Mouse (Mus musculus): ENCODE data around the gene Gm45208. TPM values are rescaled to one million over a fixed set of nuclear protein-coding genes. Genes with fewer than 3 reads are reported as not detected.
"Not testable (repeated sequence)": the region's sequence is repeated elsewhere in the genome, so short reads cannot be mapped to it uniquely, and the experiment has no call there.

Gm45208 gene
- total RNA-seq (2021): not detected

DNA sequence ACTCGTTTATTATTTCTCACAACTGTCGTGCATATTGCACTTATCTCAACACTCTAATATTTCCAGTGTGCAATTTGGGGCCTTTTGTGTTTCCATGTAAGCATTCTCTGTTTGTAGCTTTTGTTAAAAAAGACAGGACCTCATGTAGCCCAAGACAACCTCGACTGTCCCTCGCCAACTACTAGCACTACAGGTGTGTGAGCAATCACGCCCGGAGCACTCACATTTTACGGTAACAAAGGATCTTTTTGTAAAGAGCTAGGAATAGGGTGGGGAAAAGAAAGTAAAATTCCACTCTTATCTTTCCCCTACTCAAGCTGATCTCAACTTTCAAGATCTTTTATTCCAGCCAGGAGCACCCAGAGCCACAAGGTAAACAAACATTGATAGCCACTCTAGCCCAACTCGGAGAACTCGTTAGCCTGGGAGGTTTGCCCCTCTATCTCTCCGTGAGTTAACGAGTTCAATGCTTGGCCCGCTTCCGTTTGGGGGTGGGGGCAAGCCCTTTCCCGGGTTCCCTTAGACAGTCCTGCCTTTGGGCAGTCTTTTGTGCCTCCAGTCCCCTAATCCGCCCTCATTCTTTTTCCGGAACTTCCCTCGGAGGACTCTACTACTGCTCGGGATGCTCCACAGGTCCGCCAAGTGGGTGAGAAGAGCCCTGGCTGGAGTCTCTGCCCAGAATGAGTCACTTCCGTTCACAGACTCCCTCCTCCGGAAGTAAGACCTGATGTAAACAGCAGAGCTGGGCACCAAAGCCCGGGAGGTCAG, at the start of gene Gm45208:
Gm45208 (plus strand) TSS at position 732 of the 768 bp plus-strand sequence.
- intact Hi-C loops (cut with DNase I): no loop called here
- DNase-seq (ENCODE audit: low spot score in 2 of 2): peak; percentile 69 to 78

- DNase-seq (ENCODE audit: low spot score in 2 of 2): no peak
- intact Hi-C loops (cut with DNase I): no loop called here
Observed at GRCm38 (mm10) chrX:7672739-7673138, 49.3 kb upstream of the Gm45208 start.

DNA sequence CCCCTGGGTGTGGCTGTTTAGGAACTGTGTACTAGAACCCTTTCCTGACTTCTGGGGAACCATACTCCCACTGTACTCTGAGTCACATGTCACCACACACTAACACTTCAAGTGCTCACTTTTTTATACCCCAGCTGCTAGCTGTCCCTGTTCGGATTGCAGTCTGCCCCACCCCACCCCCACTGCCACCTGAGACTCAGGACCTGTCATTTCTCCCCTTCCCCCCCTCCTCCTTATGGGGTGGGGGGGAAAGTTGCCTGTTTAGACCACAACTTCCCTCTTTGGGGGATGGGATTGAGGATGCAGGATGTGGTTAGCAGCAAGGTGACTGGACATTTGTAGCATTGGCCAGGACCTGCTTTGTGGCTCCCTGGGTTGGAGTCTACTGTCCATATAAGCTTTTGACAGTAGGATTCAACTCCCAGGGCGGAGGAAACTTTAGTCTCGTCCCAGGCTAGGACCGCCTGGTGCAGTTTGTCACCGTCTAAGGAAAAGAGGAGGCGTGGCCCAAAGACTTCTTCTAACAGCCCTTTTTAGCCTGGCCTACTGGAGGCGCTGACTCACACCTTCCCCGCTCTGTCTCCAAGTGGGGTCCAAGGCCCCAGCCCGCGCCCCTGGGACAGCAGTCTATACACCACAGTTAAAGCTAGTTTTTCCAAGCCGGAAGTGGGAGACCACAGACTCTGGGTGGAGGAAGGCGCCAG, 48.3 kb upstream of the Gm45208 start:
- no peak for DNase-seq (ENCODE audit: low spot score in 2 of 2)
- intact Hi-C loops (cut with DNase I): no loop called here

DNA sequence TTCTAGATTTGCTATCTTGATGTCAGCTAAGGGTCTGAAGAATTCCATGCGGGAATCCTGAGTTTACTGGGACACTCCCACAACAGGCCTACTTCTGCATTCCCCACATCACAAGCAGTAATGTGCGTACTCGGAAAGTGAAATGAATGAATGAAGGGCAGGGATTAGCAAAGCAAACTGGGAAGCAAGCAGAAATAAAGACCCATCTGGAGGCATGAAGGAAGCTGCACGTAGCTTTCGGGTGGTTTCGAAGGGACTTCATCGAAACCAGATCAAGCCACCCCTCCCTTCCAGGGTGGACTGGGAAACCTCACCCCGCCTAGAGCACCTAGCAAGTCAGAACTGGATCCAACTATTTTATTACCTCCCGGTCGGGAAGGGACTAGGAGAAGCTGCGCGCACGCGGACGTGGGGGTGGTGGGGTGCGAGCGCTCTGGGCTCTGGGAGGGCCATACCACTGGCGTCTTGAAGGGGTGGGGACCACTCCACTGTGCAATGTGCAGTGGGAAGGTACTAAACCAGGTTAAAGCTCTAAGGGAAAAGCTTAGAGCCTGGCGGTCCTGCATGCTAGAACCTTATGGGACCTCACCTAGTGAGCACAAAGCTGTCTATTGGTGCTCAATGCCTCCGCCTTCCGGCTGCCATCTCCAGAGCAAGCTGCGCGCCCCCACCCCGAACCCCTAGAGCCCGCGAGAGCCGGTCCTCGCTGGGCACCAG, 47.6 kb upstream of the Gm45208 start:
- peak; percentile 27 for DNase-seq (ENCODE audit: low spot score in 2 of 2)
- intact Hi-C loops (cut with DNase I): no loop called here

GRCm38 (mm10) chrX:7675001-7675380, 47.1 kb upstream of the Gm45208 start:
- DNase-seq (ENCODE audit: low spot score in 2 of 2): no peak
- intact Hi-C loops (cut with DNase I): no loop called here

DNA sequence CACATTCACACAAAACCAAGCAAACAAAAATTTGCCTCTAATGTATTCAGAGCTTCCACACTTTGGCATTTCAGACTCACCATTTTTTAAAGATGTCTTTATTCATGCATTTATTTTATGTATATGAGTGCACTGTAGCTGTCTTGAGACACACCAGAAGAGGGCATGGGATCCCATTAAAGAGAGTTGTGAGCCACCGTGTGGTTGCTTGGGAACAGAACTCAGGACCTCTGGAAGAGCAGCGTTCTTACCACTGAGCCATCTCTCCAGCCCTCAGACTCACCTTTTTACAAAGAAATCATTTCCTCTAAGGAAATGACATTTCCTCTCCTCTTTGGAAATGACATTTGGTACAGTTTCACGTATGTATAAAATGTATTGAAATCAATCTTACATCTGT, 43.1 kb upstream of the Gm45208 start:
- intact Hi-C loops (cut with DNase I): no loop called here
- DNase-seq (ENCODE audit: low spot score in 2 of 2): no peak

GRCm38 (mm10) chrX:7679405-7680056, 42.5 kb upstream of the Gm45208 start:
- intact Hi-C loops (cut with DNase I): no loop called here
- peak; percentile 82 to 83 for DNase-seq (ENCODE audit: low spot score in 2 of 2)

DNA sequence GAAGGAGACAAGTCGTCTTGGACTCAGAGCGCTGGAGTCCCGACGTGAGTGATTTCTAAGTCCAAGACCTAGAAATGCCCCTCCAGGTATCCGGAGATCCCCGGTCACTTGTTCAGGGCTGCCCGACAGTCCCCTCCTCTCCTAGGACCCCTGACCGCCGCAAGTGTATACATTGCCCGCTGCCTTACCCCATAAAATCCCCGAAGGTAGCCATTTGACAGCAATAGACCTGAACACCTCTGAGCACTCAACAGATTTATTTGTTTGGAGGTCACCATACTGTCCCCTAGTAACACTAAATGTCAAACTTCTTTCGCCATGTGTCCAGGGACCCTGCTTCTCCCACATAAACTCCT, 42.0 kb upstream of the Gm45208 start:
- DNase-seq (ENCODE audit: low spot score in 2 of 2): no peak
- intact Hi-C loops (cut with DNase I): no loop called here

GRCm38 (mm10) chrX:7680864-7681263, 41.2 kb upstream of the Gm45208 start, which contains the start of gene Magix:
Magix (minus strand) TSS chrX:7681251.
- intact Hi-C loops (cut with DNase I): no loop called here
- DNase-seq (ENCODE audit: low spot score in 2 of 2): no peak

DNA sequence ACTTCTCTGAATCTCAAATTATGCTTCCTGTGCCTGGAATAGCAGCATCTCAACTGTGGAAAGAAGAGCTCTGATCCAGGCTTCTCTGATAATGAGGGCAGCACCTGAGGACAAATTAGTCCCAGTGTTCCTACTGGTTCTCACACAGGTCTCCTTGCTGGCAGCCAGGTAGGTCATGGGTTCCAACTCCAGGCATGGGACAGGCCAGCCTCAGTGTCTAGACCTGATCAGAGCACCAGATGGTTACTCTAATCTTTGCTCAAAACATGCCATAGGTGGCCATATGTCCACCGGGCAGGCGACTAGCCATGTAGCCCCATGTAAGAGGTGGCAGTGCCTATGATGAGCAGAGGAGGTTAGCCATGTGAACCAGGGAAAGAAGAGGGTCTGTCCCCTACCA, 33.7 kb upstream of the Gm45208 start:
- intact Hi-C loops (cut with DNase I): no loop called here

DNA sequence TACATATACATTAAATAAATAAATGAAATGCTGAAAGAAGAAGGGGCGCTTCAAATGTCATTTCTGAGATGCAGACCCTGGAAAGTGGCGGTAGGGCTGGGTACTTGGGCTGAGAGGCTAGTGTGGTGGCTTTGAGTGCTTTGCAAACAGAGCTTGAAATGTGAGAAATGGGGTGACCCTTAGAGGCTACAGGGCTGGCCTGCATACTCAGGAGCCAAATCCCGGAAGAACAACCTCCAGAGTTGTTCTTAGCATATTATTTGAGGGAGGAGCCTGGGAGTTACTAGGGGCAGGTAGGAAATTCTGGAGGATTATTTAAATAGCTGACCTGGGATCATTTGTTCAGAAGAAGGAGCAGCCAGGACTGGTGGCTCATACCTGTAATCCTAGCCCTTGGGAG, 31.6 kb upstream of the Gm45208 start:
- intact Hi-C loops (cut with DNase I): loop anchor here (5.0 kb wide), 1 partner anchor 218 kb away; no protein-coding TSS in a partner anchor
- no peak for DNase-seq (ENCODE audit: low spot score in 2 of 2)

More for the DNA sequence above, 33.7 kb upstream of the Gm45208 start:
- DNase-seq (ENCODE audit: low spot score in 2 of 2): no peak

DNA sequence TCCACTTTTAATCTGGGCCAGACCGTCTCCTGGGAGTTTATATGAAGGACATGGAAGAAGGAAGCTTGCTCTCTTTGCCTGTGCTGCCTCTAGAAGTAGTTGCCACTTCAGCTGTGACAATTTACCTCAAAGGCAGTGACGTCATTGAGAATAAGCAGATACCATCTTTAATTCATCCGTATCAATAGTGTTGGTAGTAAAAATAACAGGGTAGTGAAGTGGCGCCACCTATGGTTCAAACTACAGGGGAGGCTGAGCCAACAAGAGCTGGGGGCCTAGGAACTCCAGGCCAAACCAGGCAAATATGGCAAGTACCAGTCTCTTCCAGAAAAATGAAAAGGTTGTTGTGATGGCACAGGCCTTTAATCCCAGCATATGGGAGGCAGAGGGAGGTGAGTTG, 29.2 kb upstream of the Gm45208 start:
- intact Hi-C loops (cut with DNase I): loop anchor here (5.0 kb wide), 1 partner anchor 221 kb away; no protein-coding TSS in a partner anchor
- no peak for DNase-seq (ENCODE audit: low spot score in 2 of 2)

- intact Hi-C loops (cut with DNase I): no loop called here
Observed at GRCm38 (mm10) chrX:7696520-7696919, 25.5 kb upstream of the Gm45208 start.

DNA sequence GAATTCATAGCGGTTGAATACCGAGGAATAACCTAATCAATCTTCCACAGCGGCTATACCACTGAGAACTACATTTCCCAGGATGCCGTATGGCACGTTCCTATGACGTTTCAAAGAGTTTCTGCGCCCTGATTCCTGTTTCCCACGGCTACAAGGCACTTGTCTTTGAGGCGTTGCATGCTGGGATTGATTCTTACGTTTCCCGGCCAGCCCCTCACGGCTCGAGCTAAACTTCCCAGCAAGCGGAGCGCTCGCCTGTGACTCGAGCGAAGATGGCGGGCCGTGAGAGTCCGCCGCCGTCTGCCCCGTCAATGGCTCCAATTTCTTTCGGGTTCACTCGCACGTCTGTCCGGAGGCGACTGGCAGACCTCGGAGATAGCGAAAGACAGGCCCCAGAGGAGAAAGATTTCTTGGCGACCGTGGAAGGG, 25.1 kb upstream of the Gm45208 start, which contains the start of gene Gpkow:
Gpkow (plus strand) TSS at position 178 of the 428 bp plus-strand sequence.
- intact Hi-C loops (cut with DNase I): no loop called here
- DNase-seq (ENCODE audit: low spot score in 2 of 2): peak; percentile 77 to 79

More at GRCm38 (mm10) chrX:7696520-7696919, 25.5 kb upstream of the Gm45208 start:
- DNase-seq (ENCODE audit: low spot score in 2 of 2): no peak

GRCm38 (mm10) chrX:7713764-7714134, 8.3 kb upstream of the Gm45208 start:
- intact Hi-C loops (cut with DNase I): not testable (repeated sequence)

GRCm38 (mm10) chrX:7714135-7714899, 7.7 kb upstream of the Gm45208 start, which contains the start of gene Wdr45:
Wdr45 (plus strand) TSS chrX:7714333.
- intact Hi-C loops (cut with DNase I): not testable (repeated sequence)
- peak; percentile 88 to 91 for DNase-seq (ENCODE audit: low spot score in 2 of 2)

More at GRCm38 (mm10) chrX:7713764-7714134, 8.3 kb upstream of the Gm45208 start:
- not testable (repeated sequence) for DNase-seq (ENCODE audit: low spot score in 2 of 2)

DNA sequence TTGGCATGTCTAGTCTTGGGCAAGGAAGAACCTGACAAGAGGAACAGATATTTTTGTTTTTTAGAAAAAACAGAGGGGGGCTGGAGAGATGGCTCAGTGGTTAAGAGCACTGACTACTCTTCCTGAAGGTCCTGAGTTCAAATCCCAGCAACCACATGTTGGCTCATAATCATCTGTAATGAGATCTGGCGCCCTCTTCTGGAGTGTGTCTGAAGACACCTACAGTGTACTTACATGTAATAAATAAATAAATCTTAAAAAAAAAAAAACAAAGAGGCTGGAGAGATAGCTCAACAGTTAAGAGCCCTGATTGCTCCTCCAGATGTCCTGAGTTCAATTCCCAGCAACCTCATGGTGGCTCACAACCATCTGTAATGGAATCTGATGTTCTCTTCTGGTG, 6.0 kb upstream of the Gm45208 start:
- intact Hi-C loops (cut with DNase I); DNase-seq (ENCODE audit: low spot score in 2 of 2): not testable (repeated sequence)

DNA sequence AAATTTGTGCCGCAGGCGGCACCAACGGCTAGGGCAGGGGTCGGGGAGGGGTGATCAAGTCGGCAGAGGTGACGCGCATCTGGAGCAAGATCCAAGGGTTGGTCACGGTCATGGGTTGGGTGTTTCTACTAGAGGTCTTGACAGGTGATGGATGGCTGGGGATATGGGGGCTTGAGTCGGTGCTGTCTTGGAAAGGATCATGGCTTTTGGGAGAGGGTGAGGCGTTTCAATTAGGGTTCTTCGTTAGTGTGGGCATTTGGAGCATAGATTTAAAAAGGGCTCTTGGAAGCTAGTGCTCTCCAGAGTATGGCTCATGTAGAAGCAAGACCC, 202 bp downstream of the Gm45208 start:
- DNase-seq (ENCODE audit: low spot score in 2 of 2): no peak
- intact Hi-C loops (cut with DNase I): no loop called here

DNA sequence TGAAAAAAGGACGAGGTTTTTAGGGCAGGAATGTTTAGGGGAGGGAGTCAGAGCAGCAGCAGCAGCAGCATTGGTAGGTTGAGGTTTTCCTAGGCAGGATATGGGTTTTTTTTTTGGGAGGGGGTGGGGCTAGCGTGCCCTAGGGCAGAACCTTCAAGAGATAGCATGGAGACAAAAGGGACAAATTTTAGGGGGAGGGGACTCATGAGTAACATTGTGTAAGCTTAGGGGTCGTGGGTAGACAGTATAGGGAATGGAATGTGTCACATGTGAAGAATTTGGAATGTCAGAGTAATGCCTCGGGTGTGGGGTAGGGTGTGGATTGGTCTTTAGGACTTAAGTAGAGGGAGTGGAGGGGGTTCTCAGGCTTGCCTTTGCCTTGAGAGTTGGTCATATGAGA, 646 bp downstream of the Gm45208 start:
- intact Hi-C loops (cut with DNase I): no loop called here
- DNase-seq (ENCODE audit: low spot score in 2 of 2): no peak
